Mouse (Mus musculus): ENCODE data around the gene Gm13030.

GRCm38 (mm10) chr4:138825751-138826567 is 47.8 kb downstream of the Gm13030 start:
- TF ChIP-seq UBTF (IDR thresholded peaks at IDR 0.05; ENCODE audit: borderline replicate concordance, insufficient read depth, low read depth, low read length) (no peak), EP300 (IDR thresholded peaks at IDR 0.05; ENCODE audit: low read depth in 1 of 2, low read length in 2 of 2) (no peak)
